Mouse (Mus musculus): ENCODE measurements at regions not wholly inside any gene's neighbourhood (a gene's known extent, or its start where the extent isn't known, plus 50 kb on each side); places are given as distances from the start of the nearest gene placed in this dataset.
"Not testable (repeated sequence)": the region's sequence is repeated elsewhere in the genome, so short reads cannot be mapped to it uniquely, and the experiment has no call there.

GRCm38 (mm10) chr4:53261556-53262140 lies 102.0 kb upstream of the Abca1 start:
- ATAC-seq: no peak

GRCm38 (mm10) chr4:53258975-53259374 lies 99.3 kb upstream of the Abca1 start:
- ATAC-seq: no peak

GRCm38 (mm10) chr4:53256996-53257395 lies 97.3 kb upstream of the Abca1 start:
- no peak for ATAC-seq

- no peak for ATAC-seq
Observed at GRCm38 (mm10) chr4:53254483-53254882, 94.8 kb upstream of the Abca1 start.

- ATAC-seq: no peak
Observed at GRCm38 (mm10) chr4:53253680-53254079, 94.0 kb upstream of the Abca1 start.

- ATAC-seq: no peak
Observed at GRCm38 (mm10) chr4:53250325-53250724, 90.6 kb upstream of the Abca1 start.

- ATAC-seq: no peak
Observed at GRCm38 (mm10) chr4:53246083-53246747, 86.5 kb upstream of the Abca1 start.

GRCm38 (mm10) chr4:53245553-53245952 lies 85.9 kb upstream of the Abca1 start:
- no peak for ATAC-seq

GRCm38 (mm10) chr4:53243473-53243872 lies 83.8 kb upstream of the Abca1 start:
- ATAC-seq: not testable (repeated sequence)

- ATAC-seq: no peak
Observed at GRCm38 (mm10) chr4:53239856-53240255, 80.2 kb upstream of the Abca1 start.

GRCm38 (mm10) chr4:53238314-53239259 lies 78.9 kb upstream of the Abca1 start:
- ATAC-seq: no peak

GRCm38 (mm10) chr4:53235870-53236269 lies 76.2 kb upstream of the Abca1 start:
- no peak for ATAC-seq

- ATAC-seq: no peak
Observed at GRCm38 (mm10) chr4:53232436-53232835, 72.7 kb upstream of the Abca1 start.

GRCm38 (mm10) chr4:53231867-53232266 lies 72.2 kb upstream of the Abca1 start:
- ATAC-seq: no peak

GRCm38 (mm10) chr4:53231046-53231445 lies 71.4 kb upstream of the Abca1 start:
- ATAC-seq: no peak

- ATAC-seq: no peak
Observed at GRCm38 (mm10) chr4:53228444-53228843, 68.7 kb upstream of the Abca1 start.

- peak; percentile 98 for ATAC-seq
Observed at GRCm38 (mm10) chr4:53227771-53228170, 68.1 kb upstream of the Abca1 start.

- ATAC-seq: no peak
Observed at GRCm38 (mm10) chr4:53227071-53227470, 67.4 kb upstream of the Abca1 start.

- no peak for ATAC-seq
Observed at GRCm38 (mm10) chr4:53226376-53226775, 66.7 kb upstream of the Abca1 start.

- no peak for ATAC-seq
Observed at GRCm38 (mm10) chr4:53223379-53223778, 63.7 kb upstream of the Abca1 start.

GRCm38 (mm10) chr4:53220809-53221208 lies 61.1 kb upstream of the Abca1 start:
- no peak for ATAC-seq

- ATAC-seq: no peak
Observed at GRCm38 (mm10) chr4:53219351-53219750, 59.7 kb upstream of the Abca1 start.

- ATAC-seq: no peak
Observed at GRCm38 (mm10) chr4:53218752-53219151, 59.1 kb upstream of the Abca1 start.

GRCm38 (mm10) chr4:53218291-53218640 lies 58.6 kb upstream of the Abca1 start:
- no peak for ATAC-seq
